Mouse (Mus musculus): ENCODE results near the gene Tmc7.

Tmc7 gene

GRCm38 (mm10) chr7:118584257-118584907 lies at the start of gene Tmc7:
Gene Tmc7 (minus strand): TSS chr7:118584736.
- no peak for DNase-seq (ENCODE audit: low spot score)

DNA sequence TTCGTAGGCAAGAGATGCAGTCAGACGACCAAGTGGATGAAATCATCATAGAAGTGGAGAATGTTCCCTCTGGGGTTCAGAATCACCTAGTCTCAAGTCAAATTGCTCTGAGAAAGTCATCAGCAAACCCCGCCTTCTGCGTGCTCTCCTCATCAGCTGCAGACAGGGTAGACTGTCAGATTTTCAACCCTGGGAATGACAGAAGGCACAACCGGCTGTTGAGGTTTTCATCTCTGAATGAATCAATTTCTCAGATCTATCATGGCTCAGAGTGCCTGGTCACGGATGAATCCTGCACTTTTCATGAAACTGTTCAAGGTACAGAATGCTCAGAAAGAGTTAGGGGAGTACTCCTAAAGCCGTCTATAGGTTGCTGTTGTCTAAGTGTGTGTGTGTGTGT lies 49.4 kb upstream of the Tmc7 start:
- peak; percentile 10 for DNase-seq (ENCODE audit: low spot score)

DNA sequence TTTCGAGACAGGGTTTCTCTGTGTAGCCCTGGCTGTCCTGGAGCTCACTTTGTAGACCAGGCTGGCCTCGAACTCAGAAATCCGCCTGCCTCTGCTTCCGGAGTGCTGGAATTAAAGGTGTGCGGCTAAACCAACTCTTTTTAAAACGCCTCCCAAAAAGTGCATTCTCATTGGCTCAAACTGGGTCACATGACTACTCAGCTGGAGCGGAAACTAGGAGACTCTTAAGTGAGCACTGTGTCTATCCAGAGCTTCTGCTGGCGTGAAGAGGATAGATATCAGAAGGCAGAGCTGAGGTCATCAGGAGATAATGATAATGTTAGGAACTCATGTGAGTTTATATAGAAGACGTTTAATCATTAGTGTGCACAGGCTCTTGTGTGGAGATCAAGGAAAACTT lies 48.6 kb upstream of the Tmc7 start:
- DNase-seq (ENCODE audit: low spot score) = no peak

GRCm38 (mm10) chr7:118627550-118628298 lies 43.2 kb upstream of the Tmc7 start:
- DNase-seq (ENCODE audit: low spot score) = no peak

DNA sequence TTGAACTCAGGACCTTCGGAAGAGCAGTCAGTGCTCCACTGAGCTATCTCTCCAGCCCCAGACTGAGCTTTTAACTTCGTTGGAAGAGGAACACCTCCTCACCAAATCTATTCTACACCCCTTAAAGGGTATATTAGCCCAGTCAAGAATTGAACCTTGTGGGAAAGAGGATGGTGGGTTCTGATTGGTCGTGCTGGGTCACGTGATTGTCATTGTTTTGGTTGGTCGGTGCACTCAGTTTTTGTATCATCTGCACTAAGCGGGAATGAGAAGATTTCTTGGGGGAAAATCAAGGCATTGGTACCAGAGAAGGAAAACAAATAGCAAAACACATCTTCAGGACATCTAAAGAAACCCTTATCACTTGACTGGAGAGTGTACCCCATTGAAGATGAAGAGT lies 36.6 kb upstream of the Tmc7 start:
- DNase-seq (ENCODE audit: low spot score) = no peak

DNA sequence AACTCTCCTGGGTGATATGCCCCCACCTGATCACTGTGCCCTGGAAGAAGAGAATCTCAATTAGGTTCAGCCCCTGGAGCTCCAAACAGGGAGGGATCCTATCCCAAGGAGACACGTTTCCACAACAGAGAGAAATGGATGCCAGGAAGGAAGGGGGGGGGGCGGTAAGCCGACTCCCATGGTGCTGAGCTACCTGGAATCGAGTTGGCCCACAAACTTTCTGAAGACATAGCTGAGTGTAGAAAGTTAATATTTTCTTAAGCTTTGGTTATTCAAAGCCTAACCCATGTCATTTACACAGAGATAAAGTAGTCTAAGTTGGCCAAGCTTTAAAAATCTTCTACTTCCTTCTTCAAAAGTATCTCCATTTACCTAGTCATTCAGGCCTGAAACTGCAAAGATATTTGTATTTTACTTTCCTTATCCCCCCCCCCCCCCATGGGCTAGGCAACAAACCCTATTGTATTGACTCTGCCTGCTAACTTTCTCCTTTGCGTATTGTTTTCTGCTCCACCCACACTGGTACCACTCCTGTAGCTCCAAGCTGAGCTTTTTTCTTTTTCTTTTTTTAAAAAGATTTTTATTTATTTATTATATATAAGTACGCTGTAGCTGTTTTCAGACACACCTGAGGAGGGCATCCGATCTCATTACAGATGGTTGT lies 35.8 kb upstream of the Tmc7 start:
- no peak for DNase-seq (ENCODE audit: low spot score)

- no peak for DNase-seq (ENCODE audit: low spot score)
These were observed 33.6 kb upstream of the Tmc7 start for GRCm38 (mm10) chr7:118618104-118618503.

- no peak for DNase-seq (ENCODE audit: low spot score)
These were observed 29.5 kb upstream of the Tmc7 start for GRCm38 (mm10) chr7:118614076-118614475.

- no peak for DNase-seq (ENCODE audit: low spot score)
These were observed 27.4 kb upstream of the Tmc7 start for GRCm38 (mm10) chr7:118611933-118612332.

GRCm38 (mm10) chr7:118611185-118611749 lies 26.7 kb upstream of the Tmc7 start:
- no peak for DNase-seq (ENCODE audit: low spot score)

DNA sequence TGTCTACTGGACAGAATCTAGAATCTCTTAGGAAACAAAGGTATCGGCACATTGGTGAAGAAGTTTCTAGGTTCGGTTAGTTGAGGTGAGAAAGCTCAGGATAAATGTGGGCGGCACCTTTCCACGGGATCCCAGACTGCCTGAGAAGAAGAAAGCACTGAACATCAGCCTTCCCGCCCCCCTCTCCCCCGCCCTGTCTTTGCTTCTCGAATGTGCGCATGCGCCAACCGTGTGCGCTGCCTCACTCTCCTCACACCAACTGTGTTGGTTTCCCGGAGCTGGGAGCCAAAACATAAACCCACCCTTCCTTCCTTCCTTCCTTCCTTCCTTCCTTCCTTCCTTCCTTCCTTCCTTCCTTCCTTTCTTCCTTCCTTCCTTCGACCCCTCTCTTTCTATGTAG lies 26.2 kb upstream of the Tmc7 start:
- DNase-seq (ENCODE audit: low spot score) = no peak

GRCm38 (mm10) chr7:118609815-118610214 lies 25.3 kb upstream of the Tmc7 start:
- DNase-seq (ENCODE audit: low spot score) = no peak

- no peak for DNase-seq (ENCODE audit: low spot score)
These were observed 20.3 kb upstream of the Tmc7 start for GRCm38 (mm10) chr7:118604842-118605241.

GRCm38 (mm10) chr7:118599954-118600631 lies 15.6 kb upstream of the Tmc7 start:
- DNase-seq (ENCODE audit: low spot score) = no peak

- no peak for DNase-seq (ENCODE audit: low spot score)
These were observed 12.7 kb upstream of the Tmc7 start, which contains the start of gene Tmc5 for GRCm38 (mm10) chr7:118597201-118597600. Gene Tmc5 (plus strand): TSS chr7:118597297.

DNA sequence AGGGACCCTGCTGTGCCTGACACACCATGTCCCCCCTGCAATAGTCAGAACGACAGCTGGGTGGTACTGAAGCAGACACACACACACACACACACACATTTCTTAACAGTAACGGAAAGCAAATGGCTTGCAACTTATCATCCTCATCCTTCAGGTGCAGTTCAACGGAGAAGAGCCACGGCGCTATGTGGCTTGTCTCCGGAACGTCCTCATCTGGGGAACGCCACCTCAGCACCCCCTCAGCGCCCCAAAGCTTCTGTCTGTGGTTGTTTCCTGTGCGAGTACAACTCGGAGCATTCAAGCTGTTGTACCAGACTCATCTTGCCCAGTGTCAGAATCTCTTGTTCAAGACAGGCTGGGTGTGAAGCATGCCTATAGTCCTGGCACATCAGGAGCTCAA lies 11.7 kb upstream of the Tmc7 start:
- no peak for DNase-seq (ENCODE audit: low spot score)

DNA sequence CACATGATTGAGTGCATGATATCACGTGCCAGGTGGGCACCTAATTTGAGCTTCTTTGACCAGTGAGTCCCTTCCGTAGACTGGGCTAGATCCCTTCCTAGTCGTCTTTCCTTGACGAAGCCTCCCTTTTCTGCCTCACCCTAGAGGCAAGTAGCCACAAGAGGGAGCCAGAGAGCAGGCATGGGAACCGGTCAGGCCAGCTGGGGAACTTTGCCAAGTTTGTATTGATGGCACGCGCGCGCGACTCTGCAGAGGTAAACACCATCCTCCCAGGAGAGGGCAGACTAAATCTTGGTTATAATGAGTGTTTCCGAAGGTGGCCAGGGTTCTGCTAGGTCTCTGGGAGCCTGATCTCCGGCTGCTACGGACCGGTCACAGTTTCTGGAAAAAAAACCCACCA lies 10.7 kb upstream of the Tmc7 start:
- peak; percentile 95 for DNase-seq (ENCODE audit: low spot score)

- no peak for DNase-seq (ENCODE audit: low spot score)
These were observed 10.1 kb upstream of the Tmc7 start for GRCm38 (mm10) chr7:118594611-118595010.

- DNase-seq (ENCODE audit: low spot score) = peak; percentile 49
These were observed 9.3 kb upstream of the Tmc7 start for GRCm38 (mm10) chr7:118593567-118594407.

GRCm38 (mm10) chr7:118592146-118592545 lies 7.6 kb upstream of the Tmc7 start:
- no peak for DNase-seq (ENCODE audit: low spot score)

- DNase-seq (ENCODE audit: low spot score) = no peak
These were observed 6.3 kb upstream of the Tmc7 start for GRCm38 (mm10) chr7:118590726-118591305.

Measured in layer of hippocampus, adult 9-10 months (tissue).